Mouse (Mus musculus) adrenal gland, postnatal 25 days (tissue): ENCODE data around the gene Gm5089. TPM values are rescaled to one million over a fixed set of nuclear protein-coding genes. Genes with fewer than 3 reads are reported as not detected.

Experiments
- DNase-seq: peaks from one replicate; pipeline ENCODE4 v3.0.0; 2021; ENCODE audit warnings: mixed read lengths
- total RNA-seq: library from RNA; stranded (reverse); gene quantifications from 2 replicates; pipeline ENCODE4 v1.2.3, GENCODE M21; 2021

Gene Gm5089
- total RNA-seq, 1 experiment from 2014 or later: not detected

DNA sequence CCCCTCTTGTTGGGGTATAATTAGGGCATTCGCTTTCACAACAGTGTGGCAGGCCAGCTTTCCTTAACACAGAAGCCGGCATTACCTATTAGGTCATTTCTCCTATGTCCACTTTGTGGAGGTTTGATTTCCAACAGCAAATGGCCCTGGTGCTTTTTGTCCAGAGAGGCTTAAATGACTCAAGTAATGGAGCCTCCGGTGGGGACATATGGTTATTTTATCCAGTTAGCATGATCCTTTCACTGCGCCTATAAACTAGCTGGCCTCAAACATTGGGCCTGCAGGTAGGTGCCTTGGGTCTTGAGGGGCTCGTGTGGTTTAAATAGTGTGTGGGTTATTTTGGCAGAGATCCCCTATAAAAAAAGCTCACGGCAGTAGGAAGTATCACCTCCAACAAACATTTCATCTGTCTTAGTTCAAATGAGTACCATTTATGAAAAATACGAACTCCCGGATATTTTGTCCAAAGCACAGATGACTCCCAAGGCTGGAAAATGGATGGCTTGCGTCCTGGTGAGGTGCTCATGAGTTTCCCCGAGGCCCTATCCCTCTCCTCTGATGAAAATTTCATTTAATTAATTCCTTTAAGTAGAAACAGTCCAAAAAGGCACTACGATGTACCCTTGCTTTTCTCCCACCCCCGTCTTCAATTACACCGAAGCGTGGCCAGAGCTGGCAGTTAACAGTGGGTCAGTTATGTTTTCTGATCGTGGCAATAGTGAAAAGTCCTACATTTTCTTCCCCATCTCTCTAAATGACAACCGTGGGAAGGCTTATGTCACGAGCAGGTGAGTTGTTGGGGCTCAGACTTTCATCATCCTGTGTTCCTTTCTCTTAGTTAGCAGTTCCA lies 64.4 kb downstream of the Gm5089 start:
- no peak for DNase-seq

DNA sequence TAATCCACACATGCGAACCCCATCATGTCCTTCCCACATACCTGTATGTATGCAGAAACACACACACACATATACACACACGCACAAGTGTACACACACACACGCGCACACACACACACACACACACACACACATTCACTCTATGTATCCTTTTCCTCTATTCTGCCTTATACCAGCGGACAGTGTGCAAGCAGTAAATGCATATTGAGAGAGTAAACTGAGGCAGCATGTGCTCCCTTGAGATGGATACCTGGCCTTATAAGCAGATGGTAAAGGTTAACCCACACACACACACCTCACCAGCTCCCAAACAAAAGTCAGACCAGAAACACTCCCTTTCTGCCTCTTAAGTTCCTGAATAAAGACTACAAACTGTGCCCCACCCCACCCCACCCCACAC lies 65.2 kb downstream of the Gm5089 start:
- no peak for DNase-seq

- no peak for DNase-seq
These were observed 65.7 kb downstream of the Gm5089 start for GRCm38 (mm10) chr14:122385238-122385534.

Other genes with a start within 250 kb of the Gm5089 start
- gene Zic5, start 14.6 kb upstream of the Gm5089 start, total RNA-seq: not detected in 2 replicates
- gene Zic2, start 24.3 kb upstream of the Gm5089 start, total RNA-seq: not detected in 2 replicates
- not detected in 2 replicates for gene Gm10837, start 39.5 kb upstream of the Gm5089 start, total RNA-seq
- gene Pcca, start 83.2 kb upstream of the Gm5089 start, total RNA-seq: 133 and 175 TPM in 2 replicates